10 mouse cellular contexts compared by ENCODE assay signal in the genomic region with DNA sequence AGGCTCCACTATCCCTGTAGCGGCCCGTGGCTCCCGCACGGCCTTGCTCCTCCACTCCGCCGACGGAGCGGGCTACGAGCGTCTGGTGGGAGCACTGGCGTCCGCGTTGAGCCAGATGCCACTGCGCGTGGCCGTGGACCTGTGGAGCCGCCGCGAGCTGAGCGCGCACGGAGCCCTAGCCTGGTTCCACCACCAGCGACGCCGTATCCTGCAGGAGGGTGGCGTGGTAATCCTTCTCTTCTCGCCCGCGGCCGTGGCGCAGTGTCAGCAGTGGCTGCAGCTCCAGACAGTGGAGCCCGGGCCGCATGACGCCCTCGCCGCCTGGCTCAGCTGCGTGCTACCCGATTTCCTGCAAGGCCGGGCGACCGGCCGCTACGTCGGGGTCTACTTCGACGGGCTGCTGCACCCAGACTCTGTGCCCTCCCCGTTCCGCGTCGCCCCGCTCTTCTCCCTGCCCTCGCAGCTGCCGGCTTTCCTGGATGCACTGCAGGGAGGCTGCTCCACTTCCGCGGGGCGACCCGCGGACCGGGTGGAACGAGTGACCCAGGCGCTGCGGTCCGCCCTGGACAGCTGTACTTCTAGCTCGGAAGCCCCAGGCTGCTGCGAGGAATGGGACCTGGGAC. TPM values are rescaled to one million over a fixed set of nuclear protein-coding genes. Genes with fewer than 3 reads are reported as not detected.
DNase-seq lines count a peak whose midpoint lies in the region; ATAC-seq and TF ChIP-seq lines count a peak whose summit lies in the region.
"Had no signal": no experiment of that assay in that cellular context is flagged by ENCODE, and none has a peak within 500 bp of the region (broad histone marks: within the 10 kb centered on the region; RNA-seq: fewer than 3 reads in every experiment).

No protein-coding gene starts in this region.

- H3K9me3 ChIP-seq in embryonic facial prominence, embryonic 15.5 days (replicated peaks): no peaks in the 10 kb centered on the region

- H3K4me1 ChIP-seq in heart, adult 2 months (ENCODE audit: control insufficient read depth, insufficient read depth, low read length): peaks cover 3% of the 10 kb centered on the region
- no peaks in the 10 kb centered on the region; the same call in 1 of the 2 replicates for H3K4me1 ChIP-seq in bone marrow, adult 2 months (ENCODE audit: control insufficient read depth, insufficient read depth, low read length)
- H3K4me1 ChIP-seq in embryonic facial prominence, embryonic 15.5 days: peaks cover 37% of the 10 kb centered on the region
- peaks cover 10% of the 10 kb centered on the region for H3K4me1 ChIP-seq in testis, adult 2 months (ENCODE audit: control insufficient read depth, insufficient read depth, low read length)

- no peaks in the 10 kb centered on the region for H3K36me3 ChIP-seq in heart, adult 2 months (ENCODE audit: control insufficient read depth, insufficient read depth, low read length)
- H3K36me3 ChIP-seq in embryonic facial prominence, embryonic 15.5 days: no peaks in the 10 kb centered on the region
- H3K36me3 ChIP-seq in testis, adult 2 months (ENCODE audit: control insufficient read depth, insufficient read depth, low read length): no peaks in the 10 kb centered on the region

- intact Hi-C loops in heart, adult 2 months (cut with DNase I): loop anchor here (1.0 to 5.0 kb wide), 4 partner anchors 40 to 215 kb away; partner anchors contain the start of genes Brk1, Emc3, Fancd2 and Jagn1
- intact Hi-C loops in heart, postnatal 25 days (cut with DNase I): loop anchor here (10.0 kb wide), 1 partner anchor 212 kb away; the partner anchor contains the start of gene Tatdn2
- intact Hi-C loops in heart, postnatal 36 days (cut with DNase I): loop anchor here (5.0 kb wide), 2 partner anchors 140 to 155 kb away; partner anchors contain the start of genes Ogg1 and Vhl
- intact Hi-C loops in left cerebral cortex, postnatal 25 days (cut with DNase I): no loop called here

- DNase-seq in heart, adult 2 months: peak; percentile 61 to 62
- no peak for DNase-seq in heart, postnatal 25 days (ENCODE audit: low spot score)
- peak; percentile 37 to 58 for DNase-seq in heart, postnatal 36 days
- DNase-seq in left cerebral cortex, postnatal 25 days (ENCODE audit: low spot score in 2 of 2): peak; percentile 41 to 54
- DNase-seq in mesoderm, embryonic 11.5 days (ENCODE audit: low read depth, low spot score): peak; percentile 17

- H3K27ac ChIP-seq in heart, adult 2 months: peak overlapping the region; percentile 88
- peak overlapping the region; percentile 62 for H3K27ac ChIP-seq in bone marrow, adult 2 months (ENCODE audit: control insufficient read depth, insufficient read depth, low read depth, low read length, poor library complexity)
- H3K27ac ChIP-seq in embryonic facial prominence, embryonic 15.5 days (replicated peaks): peak overlapping the region; percentile 60
- no peak overlapping the region for H3K27ac ChIP-seq in testis, adult 2 months (ENCODE audit: control insufficient read depth, insufficient read depth, low read depth, low read length)

- H3K79me2 ChIP-seq in heart, adult 2 months (replicated peaks; ENCODE audit: control insufficient read depth, insufficient read depth, low read length): no peaks in the 10 kb centered on the region

- WGBS in heart, adult 2 months: 3% methylated on average over 65 of the region's 65 CpGs
- 3% methylated on average over 65 of the region's 65 CpGs for WGBS in bone marrow, adult 2 months
- 4% methylated on average over 65 of the region's 65 CpGs for WGBS in embryonic facial prominence, embryonic 15.5 days

- no peak for TF ChIP-seq CTCF in heart, adult 2 months (IDR thresholded peaks at IDR 0.05)
- no peak for TF ChIP-seq CTCF in bone marrow, adult 2 months (IDR thresholded peaks at IDR 0.05; ENCODE audit: control insufficient read depth, insufficient read depth, low read length)
- no peak for TF ChIP-seq CTCF in testis, adult 2 months (IDR thresholded peaks at IDR 0.05; ENCODE audit: control insufficient read depth, insufficient read depth, insufficient replicate concordance, low read depth, low read length)

- no peak for TF ChIP-seq EP300 in heart, adult 2 months (IDR thresholded peaks at IDR 0.05; ENCODE audit: insufficient read depth, low read depth, low read length)

- ATAC-seq in embryonic facial prominence, embryonic 15.5 days (ENCODE audit: insufficient number of reproducible peaks, low FRiP score, low TSS enrichment, low read depth): peak; percentile 4; the same call in 1 of the 2 replicates

- no peaks in the 10 kb centered on the region for H3K27me3 ChIP-seq in heart, adult 2 months (ENCODE audit: control insufficient read depth, insufficient read depth, low read length)
- peaks cover 34% of the 10 kb centered on the region for H3K27me3 ChIP-seq in embryonic facial prominence, embryonic 15.5 days
- H3K27me3 ChIP-seq in testis, adult 2 months (ENCODE audit: control insufficient read depth, insufficient read depth, low read length): no peaks in the 10 kb centered on the region

- peak overlapping the region; percentile 75 for H3K4me2 ChIP-seq in embryonic facial prominence, embryonic 15.5 days (replicated peaks)

- peak overlapping the region; percentile 62 for H3K4me3 ChIP-seq in heart, adult 2 months
- H3K4me3 ChIP-seq in bone marrow, adult 2 months (replicated peaks; ENCODE audit: control insufficient read depth, low read depth, low read length): peak overlapping the region; percentile 68
- H3K4me3 ChIP-seq in embryonic facial prominence, embryonic 15.5 days (replicated peaks): peak overlapping the region; percentile 47
- peak overlapping the region; percentile 84 for H3K4me3 ChIP-seq in testis, adult 2 months (ENCODE audit: control insufficient read depth, low read depth, low read length)

- no peak for TF ChIP-seq POLR2A in heart, adult 2 months (IDR thresholded peaks at IDR 0.05; ENCODE audit: insufficient read depth, low read depth, low read length)
- TF ChIP-seq POLR2A in bone marrow, adult 2 months (IDR thresholded peaks at IDR 0.05; ENCODE audit: borderline replicate concordance, control insufficient read depth, low read depth, low read length): no peak
- no peak for TF ChIP-seq POLR2A in testis, adult 2 months (IDR thresholded peaks at IDR 0.05; ENCODE audit: control insufficient read depth, low read depth, low read length)

- H3K9ac ChIP-seq in heart, adult 2 months (ENCODE audit: low read depth, low read length): peak overlapping the region; percentile 41
- H3K9ac ChIP-seq in embryonic facial prominence, embryonic 15.5 days: no peak overlapping the region

RNA-seq across cellular contexts. Expression of gene Creld1, which starts 0.5 kb away (rescaled TPM):
- total RNA-seq in heart, adult 2 months (2021): 10 to 100 TPM; 53.0 to 56.7 TPM
- polyA plus RNA-seq in heart, adult 2 months (2012; rRNA removed): 32.4 and 41.4 TPM in 2 replicates
- 10 to 100 TPM; 52.2 to 55.6 TPM for total RNA-seq in heart, postnatal 25 days (2021)
- 4.7 and 13.4 TPM in 2 replicates for polyA plus RNA-seq in bone marrow, adult 2 months (2011; ENCODE audit: insufficient read depth, insufficient read length, low replicate concordance, missing spikeins)
- polyA plus RNA-seq in embryonic facial prominence, embryonic 15.5 days (2015; fragmentation: Nextera tagmentation; extraction: Ambion mirVana): 21.5 and 22.5 TPM in 2 replicates
- total RNA-seq in heart, postnatal 36 days (2021): 10 to 100 TPM; 45.9 to 57.5 TPM
- total RNA-seq in left cerebral cortex, postnatal 25 days (2021): 100 to 1,000 TPM; 114 to 121 TPM
- 4.6 and 5.0 TPM in 2 replicates for polyA plus RNA-seq in testis, adult 2 months (2012; rRNA removed)

RNA-seq across cellular contexts. Expression of gene Il17rc, which starts 11.4 kb away (rescaled TPM):
- total RNA-seq in heart, adult 2 months (2021): 1 to 10 TPM; 6.5 to 7.5 TPM
- polyA plus RNA-seq in heart, adult 2 months (2012; rRNA removed): 12.1 and 13.6 TPM in 2 replicates
- total RNA-seq in heart, postnatal 25 days (2021): 10 to 100 TPM in 1 of 2 experiments, 1 to 10 TPM in 1; 8.2 to 10.0 TPM
- not detected in 2 replicates for polyA plus RNA-seq in bone marrow, adult 2 months (2011; ENCODE audit: insufficient read depth, insufficient read length, low replicate concordance, missing spikeins)
- polyA plus RNA-seq in embryonic facial prominence, embryonic 15.5 days (2015; fragmentation: Nextera tagmentation; extraction: Ambion mirVana): 34.3 and 37.5 TPM in 2 replicates
- total RNA-seq in heart, postnatal 36 days (2021): 1 to 10 TPM; 6.4 to 6.7 TPM
- 1 to 10 TPM; 4.6 to 5.7 TPM for total RNA-seq in left cerebral cortex, postnatal 25 days (2021)
- polyA plus RNA-seq in testis, adult 2 months (2012; rRNA removed): 3.7 and 4.9 TPM in 2 replicates

RNA-seq across cellular contexts. Expression of gene Prrt3, which starts 19.1 kb away (rescaled TPM):
- total RNA-seq in heart, adult 2 months (2021): not detected
- not detected in 2 replicates for polyA plus RNA-seq in heart, adult 2 months (2012; rRNA removed)
- total RNA-seq in heart, postnatal 25 days (2021): not detected
- 0.80 TPM in 1 of 2 replicates, not detected in the other for polyA plus RNA-seq in bone marrow, adult 2 months (2011; ENCODE audit: insufficient read depth, insufficient read length, low replicate concordance, missing spikeins)
- polyA plus RNA-seq in embryonic facial prominence, embryonic 15.5 days (2015; fragmentation: Nextera tagmentation; extraction: Ambion mirVana): 1.6 and 2.0 TPM in 2 replicates
- not detected for total RNA-seq in heart, postnatal 36 days (2021)
- 10 to 100 TPM; 56.2 to 57.0 TPM for total RNA-seq in left cerebral cortex, postnatal 25 days (2021)
- 0.05 and 0.19 TPM in 2 replicates for polyA plus RNA-seq in testis, adult 2 months (2012; rRNA removed)
- total RNA-seq: heart, adult 18-20 months had no signal

RNA-seq across cellular contexts. Expression of gene Il17re, which starts 24.3 kb away (rescaled TPM):
- 1 to 10 TPM in 1 of 2 experiments, under 1 TPM in 1; 0.55 to 1.1 TPM for total RNA-seq in heart, adult 2 months (2021)
- 1.2 and 1.9 TPM in 2 replicates for polyA plus RNA-seq in heart, adult 2 months (2012; rRNA removed)
- total RNA-seq in heart, postnatal 25 days (2021): 1 to 10 TPM in 1 of 2 experiments, under 1 TPM in 1; 0.78 to 1.1 TPM
- 4.7 and 10.0 TPM in 2 replicates for polyA plus RNA-seq in bone marrow, adult 2 months (2011; ENCODE audit: insufficient read depth, insufficient read length, low replicate concordance, missing spikeins)
- 11.7 and 12.2 TPM in 2 replicates for polyA plus RNA-seq in embryonic facial prominence, embryonic 15.5 days (2015; fragmentation: Nextera tagmentation; extraction: Ambion mirVana)
- total RNA-seq in heart, postnatal 36 days (2021): under 1 TPM; 0.65 to 0.67 TPM
- total RNA-seq in left cerebral cortex, postnatal 25 days (2021): under 1 TPM; 0.34 to 0.66 TPM
- polyA plus RNA-seq in testis, adult 2 months (2012; rRNA removed): 6.1 and 7.8 TPM in 2 replicates
- polyA plus RNA-seq: C2C12 had no signal

RNA-seq across cellular contexts. Expression of gene Jagn1, which starts 40.2 kb away (rescaled TPM):
- 10 to 100 TPM; 21.1 to 22.5 TPM for total RNA-seq in heart, adult 2 months (2021)
- 43.3 and 57.2 TPM in 2 replicates for polyA plus RNA-seq in heart, adult 2 months (2012; rRNA removed)
- total RNA-seq in heart, postnatal 25 days (2021): 10 to 100 TPM; 22.2 TPM
- polyA plus RNA-seq in bone marrow, adult 2 months (2011; ENCODE audit: insufficient read depth, insufficient read length, low replicate concordance, missing spikeins): 5.0 and 14.4 TPM in 2 replicates
- polyA plus RNA-seq in embryonic facial prominence, embryonic 15.5 days (2015; fragmentation: Nextera tagmentation; extraction: Ambion mirVana): 81.4 and 84.8 TPM in 2 replicates
- 10 to 100 TPM; 20.4 to 20.9 TPM for total RNA-seq in heart, postnatal 36 days (2021)
- total RNA-seq in left cerebral cortex, postnatal 25 days (2021): 10 to 100 TPM; 40.9 to 47.4 TPM
- polyA plus RNA-seq in testis, adult 2 months (2012; rRNA removed): 51.8 and 62.2 TPM in 2 replicates

Comparison
In these comparisons a context has a peak if more than half of its experiments do, and no peak if none do; other contexts are left out.
1. RNA of gene Prrt3, which starts 19.1 kb away (total RNA-seq): 56.2 to 57.0 TPM in left cerebral cortex, postnatal 25 days; not detected in heart, postnatal 25 days, not detected in heart, postnatal 36 days and not detected in heart, adult 2 months; every median in the first group is over 10 times any median in the second.
2. Peak in every context shown above with its lines, with median percentiles within 50 percentile points of each other: H3K4me3 ChIP-seq.